Mouse (Mus musculus) megakaryocyte, embryonic 14.5 days (primary cell): Measurements from ENCODE around the gene Pck1.

Source experiments
- FLI1 ChIP-seq: IDR thresholded peaks from 2 replicates; pipeline ENCODE4 v1.6.1; 2012; ENCODE audit warnings: low read length, inconsistent platforms, mixed read lengths
- GATA1 ChIP-seq: IDR thresholded peaks from 3 replicates; pipeline ENCODE4 v1.6.1; 2012; ENCODE audit warnings: mixed read lengths, low read length, inconsistent platforms, borderline replicate concordance

DNA sequence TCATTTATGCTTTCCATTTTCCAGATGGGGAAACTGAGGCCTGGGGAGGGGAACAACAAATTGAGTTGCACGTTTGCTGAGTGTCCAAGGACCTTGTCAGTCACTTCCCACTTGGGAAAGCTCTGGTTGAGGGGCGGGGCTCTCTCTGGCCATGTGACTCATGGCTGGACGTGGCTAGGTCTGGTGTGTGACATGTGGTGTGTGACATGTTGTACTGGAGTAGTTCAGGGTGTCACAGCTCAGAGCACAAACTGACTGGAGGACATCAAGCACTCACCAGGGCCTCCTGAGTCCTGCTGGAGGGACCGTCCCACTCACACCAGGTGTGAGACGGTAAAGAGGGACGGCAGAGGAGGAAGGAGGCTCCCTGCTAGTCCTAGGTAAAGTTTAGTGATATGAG, 32.4 kb downstream of the Pck1 start:
- no peak for TF ChIP-seq GATA1
- no peak for TF ChIP-seq FLI1
